Mouse (Mus musculus) liver, embryonic 15.5 days (tissue): ENCODE data around the gene Abcf1. TPM values are rescaled to one million over a fixed set of nuclear protein-coding genes. Genes with fewer than 3 reads are reported as not detected.
"Not testable (repeated sequence)": the region's sequence is repeated elsewhere in the genome, so short reads cannot be mapped to it uniquely, and the experiment has no call there.

Experiments
- ATAC-seq: fragments of 200-750 bp; cut with Nextera tagmentation; 2 replicates; pipeline ENCODE4 v1.8.0; 2017; ENCODE audit warnings: moderate number of reproducible peaks, mild to moderate bottlenecking, moderate library complexity; ENCODE audit not compliant: insufficient read depth
- H3K27ac ChIP-seq: fragments of 300-500 bp; sonication (generic); replicated peaks from 2 replicates; pipeline ENCODE4 v1.5.1; 2015; ENCODE audit warnings: mild to moderate bottlenecking, inconsistent platforms
- H3K27me3 ChIP-seq: fragments of 300-500 bp; sonication (generic); 2 replicates; pipeline ENCODE4 v1.6.1; 2015; ENCODE audit warnings: mild to moderate bottlenecking, inconsistent platforms
- H3K36me3 ChIP-seq: fragments of 300-500 bp; sonication (generic); replicated peaks from 2 replicates; pipeline ENCODE4 v1.6.1; 2015; ENCODE audit warnings: moderate library complexity, mild to moderate bottlenecking, inconsistent platforms
- H3K4me1 ChIP-seq: fragments of 300-500 bp; sonication (generic); replicated peaks from 2 replicates; pipeline ENCODE4 v1.6.1; 2015; ENCODE audit warnings: inconsistent platforms
- H3K4me2 ChIP-seq: fragments of 300-500 bp; sonication (generic); 2 replicates; pipeline ENCODE4 v1.6.1; 2015; ENCODE audit warnings: moderate library complexity, mild to moderate bottlenecking, inconsistent platforms
- H3K4me3 ChIP-seq: fragments of 300-500 bp; sonication (generic); replicated peaks from 2 replicates; pipeline ENCODE4 v1.5.1; 2015; ENCODE audit warnings: mild to moderate bottlenecking, inconsistent platforms
- H3K9ac ChIP-seq: fragments of 300-500 bp; sonication (generic); 2 replicates; pipeline ENCODE4 v1.6.1; 2015; ENCODE audit warnings: moderate library complexity, mild to moderate bottlenecking, inconsistent platforms
- H3K9me3 ChIP-seq: fragments of 300-500 bp; sonication (generic); replicated peaks from 2 replicates; pipeline ENCODE4 v1.6.1; 2016; ENCODE audit warnings: inconsistent platforms
- WGBS: fragments of 180-500 bp; shearing (Covaris S2); methylation state at CpG from one replicate; pipeline ENCODE4 v1.1.7; 2015; ENCODE audit warnings: mixed read lengths; ENCODE audit not compliant: insufficient replicate concordance; 5-methylcytosine and 5-hydroxymethylcytosine counted together
- polyA plus RNA-seq: library from polyadenylated mRNA; unstranded; fragments of >200 nt; fragmentation: Nextera tagmentation; extraction: Ambion mirVana; gene quantifications from 2 replicates; pipeline ENCODE4 v1.2.1, GENCODE M21; 2015

Abcf1 gene
- polyA plus RNA-seq, result 37.4 and 47.0 TPM in 2 replicates

GRCm38 (mm10) chr17:35969418-35970389 is at the start of gene Abcf1:
Gene Abcf1, minus strand, starts transcription at chr17:35969761.
- Histone ChIP-seq H3K4me3 (peak within 1 kb of the TSS; percentile 90), H3K4me2 (peak within 1 kb of the TSS; percentile 86), H3K9me3 (no peaks in the 10 kb centered on the region), H3K27me3 (no peaks in the 10 kb centered on the region), H3K4me1 (peaks cover 52% of the 10 kb centered on the region), H3K36me3 (peaks cover 46% of the 10 kb centered on the region), H3K9ac (peak within 1 kb of the TSS; percentile 88), H3K27ac (peak within 1 kb of the TSS; percentile 82)
- under 1% methylated on average over 68 of the region's 68 CpGs for WGBS
- peak; percentile 93 for ATAC-seq

- Histone ChIP-seq H3K9me3 (no peaks in the 10 kb centered on the region), H3K4me3 (peak overlapping the region; percentile 62), H3K4me1 (peaks cover 73% of the 10 kb centered on the region), H3K36me3 (peaks cover 38% of the 10 kb centered on the region), H3K9ac (peak overlapping the region; percentile 51), H3K4me2 (peak overlapping the region; percentile 74), H3K27me3 (no peaks in the 10 kb centered on the region), H3K27ac (peak overlapping the region; percentile 94)
- ATAC-seq, result no peak
- WGBS, result 25% methylated on average over 2 of the region's 2 CpGs
These were observed 49.4 kb upstream of the Abcf1 start for GRCm38 (mm10) chr17:36018979-36019378.

GRCm38 (mm10) chr17:36017046-36017445 is 47.5 kb upstream of the Abcf1 start:
- no peak overlapping the region for H3K4me3 ChIP-seq
- H3K9ac ChIP-seq, result no peak overlapping the region
- H3K36me3 ChIP-seq, result peaks cover 38% of the 10 kb centered on the region
- no peak overlapping the region for H3K4me2 ChIP-seq
- H3K27ac ChIP-seq, result peak overlapping the region; percentile 21; the same call in 1 of the 2 replicates
- ATAC-seq, result no peak
- H3K4me1 ChIP-seq, result peaks cover 55% of the 10 kb centered on the region
- 76% methylated on average over 5 of the region's 5 CpGs for WGBS
- H3K9me3 ChIP-seq, result no peaks in the 10 kb centered on the region
- H3K27me3 ChIP-seq, result no peaks in the 10 kb centered on the region

- Histone ChIP-seq H3K4me3 (no peak overlapping the region), H3K4me1 (peaks cover 38% of the 10 kb centered on the region), H3K36me3 (peaks cover 38% of the 10 kb centered on the region), H3K27ac (0 out of 2 replicates have a peak overlapping the region, but pooled peaks have one; percentile 14), H3K9me3 (no peaks in the 10 kb centered on the region), H3K9ac (no peak overlapping the region), H3K27me3 (no peaks in the 10 kb centered on the region), H3K4me2 (no peak overlapping the region)
- ATAC-seq, result no peak
- 80% methylated on average over 5 of the region's 5 CpGs for WGBS
These were observed 45.4 kb upstream of the Abcf1 start for GRCm38 (mm10) chr17:36014977-36015376.

- not testable (repeated sequence) for ATAC-seq, H3K9ac ChIP-seq, H3K27ac ChIP-seq, H3K4me2 ChIP-seq, H3K4me3 ChIP-seq, H3K27me3 ChIP-seq
- H3K36me3 ChIP-seq, result peaks cover 54% of the 10 kb centered on the region
- H3K4me1 ChIP-seq, result peaks cover 46% of the 10 kb centered on the region
- H3K9me3 ChIP-seq, result peaks cover 17% of the 10 kb centered on the region; the same call in 1 of the 2 replicates
- WGBS, result 84% methylated on average over 7 of the region's 7 CpGs
These were observed 34.8 kb upstream of the Abcf1 start for GRCm38 (mm10) chr17:36004409-36004808.

- H3K4me2 ChIP-seq, result no peak overlapping the region
- no peak for ATAC-seq
- peaks cover 57% of the 10 kb centered on the region for H3K4me1 ChIP-seq
These were observed 33.8 kb upstream of the Abcf1 start for GRCm38 (mm10) chr17:36003331-36003730.

GRCm38 (mm10) chr17:36001966-36002365 is 32.4 kb upstream of the Abcf1 start:
- Histone ChIP-seq H3K36me3 (peaks cover 53% of the 10 kb centered on the region), H3K27ac (peak overlapping the region; percentile 92), H3K27me3 (no peaks in the 10 kb centered on the region), H3K4me3 (peak overlapping the region; percentile 34), H3K9me3 (peaks cover 17% of the 10 kb centered on the region; the same call in 1 of the 2 replicates), H3K9ac (0 out of 2 replicates have a peak overlapping the region, but pooled peaks have one; percentile 1), H3K4me2 (peak overlapping the region; percentile 77), H3K4me1 (peaks cover 71% of the 10 kb centered on the region)
- 48% methylated on average over 6 of the region's 6 CpGs for WGBS
- peak; percentile 85 for ATAC-seq

More at GRCm38 (mm10) chr17:36003331-36003730, 33.8 kb upstream of the Abcf1 start:
- Histone ChIP-seq H3K9me3 (peaks cover 17% of the 10 kb centered on the region; the same call in 1 of the 2 replicates), H3K27ac (no peak overlapping the region), H3K9ac (no peak overlapping the region), H3K4me3 (no peak overlapping the region), H3K27me3 (no peaks in the 10 kb centered on the region), H3K36me3 (peaks cover 54% of the 10 kb centered on the region)
- 94% methylated on average over 7 of the region's 7 CpGs for whole genome bisulfite sequencing

GRCm38 (mm10) chr17:36001121-36001897 is 31.7 kb upstream of the Abcf1 start:
- peak overlapping the region; percentile 92 for H3K27ac ChIP-seq
- WGBS, result 74% methylated on average over 12 of the region's 12 CpGs
- 0 out of 2 replicates have a peak overlapping the region, but pooled peaks have one; percentile 1 for H3K9ac ChIP-seq
- peaks cover 74% of the 10 kb centered on the region for H3K4me1 ChIP-seq
- peak overlapping the region; percentile 77 for H3K4me2 ChIP-seq
- H3K36me3 ChIP-seq, result peaks cover 46% of the 10 kb centered on the region
- H3K9me3 ChIP-seq, result peaks cover 17% of the 10 kb centered on the region; the same call in 1 of the 2 replicates
- peak overlapping the region; percentile 26 for H3K4me3 ChIP-seq
- H3K27me3 ChIP-seq, result no peaks in the 10 kb centered on the region
- ATAC-seq, result peak; percentile 58

- peak overlapping the region; percentile 77 for H3K4me2 ChIP-seq
- H3K27ac ChIP-seq, result peak overlapping the region; percentile 92
- H3K9ac ChIP-seq, result no peak overlapping the region
- peaks cover 82% of the 10 kb centered on the region for H3K4me1 ChIP-seq
- no peak for ATAC-seq
- WGBS, result 71% methylated on average over 4 of the region's 4 CpGs
- H3K4me3 ChIP-seq, result peak overlapping the region; percentile 51; the same call in 1 of the 2 replicates
- H3K27me3 ChIP-seq, result no peaks in the 10 kb centered on the region
- peaks cover 37% of the 10 kb centered on the region for H3K36me3 ChIP-seq
- peaks cover 11% of the 10 kb centered on the region; the same call in 1 of the 2 replicates for H3K9me3 ChIP-seq
These were observed 30.8 kb upstream of the Abcf1 start for GRCm38 (mm10) chr17:36000349-36000748.

GRCm38 (mm10) chr17:35999356-35999755 is 29.8 kb upstream of the Abcf1 start:
- Histone ChIP-seq H3K36me3 (peaks cover 28% of the 10 kb centered on the region), H3K27me3 (no peaks in the 10 kb centered on the region), H3K9ac (peak overlapping the region; percentile 32; the same call in 1 of the 2 replicates), H3K4me3 (peak overlapping the region; percentile 51), H3K27ac (peak overlapping the region; percentile 88), H3K4me1 (peaks cover 84% of the 10 kb centered on the region), H3K9me3 (peaks cover 11% of the 10 kb centered on the region; the same call in 1 of the 2 replicates), H3K4me2 (peak overlapping the region; percentile 77)
- ATAC-seq, result no peak
- WGBS, result 30% methylated on average over 7 of the region's 7 CpGs
